Mouse (Mus musculus) neural tube, embryonic 11.5 days (tissue): ENCODE data around the gene Lhfpl2. TPM values are rescaled to one million over a fixed set of nuclear protein-coding genes. Genes with fewer than 3 reads are reported as not detected.

Source experiments
- ATAC-seq: fragments of 200-750 bp; cut with Nextera tagmentation; 2 replicates; pipeline ENCODE4 v1.8.0; 2017; ENCODE audit warnings: moderate number of reproducible peaks, mild to moderate bottlenecking, moderate TSS enrichment, moderate library complexity; ENCODE audit not compliant: insufficient read depth, low FRiP score, low TSS enrichment
- DNase-seq: peaks from one replicate; pipeline ENCODE4 v3.0.0-alpha.2; 2015; ENCODE audit warnings: low spot score
- H3K27ac ChIP-seq: fragments of 300-500 bp; sonication (generic); 2 replicates; pipeline ENCODE4 v1.5.1; 2014; ENCODE audit warnings: low read depth, mild to moderate bottlenecking, low read length
- H3K27me3 ChIP-seq: fragments of 300-500 bp; sonication (generic); 2 replicates; pipeline ENCODE4 v1.6.1; 2014; ENCODE audit warnings: mild to moderate bottlenecking, low read length, mixed read lengths; ENCODE audit not compliant: control insufficient read depth, insufficient read depth
- H3K36me3 ChIP-seq: fragments of 300-500 bp; sonication (generic); 2 replicates; pipeline ENCODE4 v1.6.1; 2014; ENCODE audit warnings: mild to moderate bottlenecking, low read length, moderate library complexity, mixed read lengths; ENCODE audit not compliant: control insufficient read depth, insufficient read depth
- H3K4me1 ChIP-seq: fragments of 300-500 bp; sonication (generic); 2 replicates; pipeline ENCODE4 v1.6.1; 2014; ENCODE audit warnings: low read length, mixed read lengths; ENCODE audit not compliant: control insufficient read depth, insufficient read depth
- H3K4me2 ChIP-seq: fragments of 300-500 bp; sonication (generic); 2 replicates; pipeline ENCODE4 v1.6.1; 2014; ENCODE audit warnings: low read depth, mild to moderate bottlenecking, moderate library complexity
- H3K4me3 ChIP-seq: fragments of 300-500 bp; sonication (generic); 2 replicates; pipeline ENCODE4 v1.5.1; 2014; ENCODE audit warnings: low read depth, low read length
- H3K9ac ChIP-seq: fragments of 300-500 bp; sonication (generic); 2 replicates; pipeline ENCODE4 v1.6.1; 2014; ENCODE audit warnings: mild to moderate bottlenecking, low read length
- H3K9me3 ChIP-seq: fragments of 300-500 bp; sonication (generic); 2 replicates; pipeline ENCODE4 v1.6.1; 2016; ENCODE audit warnings: low read length; ENCODE audit not compliant: control insufficient read depth
- WGBS: fragments of 180-500 bp; shearing (Covaris S2); extraction: QIAGEN DNeasy Blood & Tissue Kit; methylation state at CpG from one replicate; pipeline ENCODE4 v1.1.7; 2014; 5-methylcytosine and 5-hydroxymethylcytosine counted together
- polyA plus RNA-seq: library from polyadenylated mRNA; unstranded; fragments of >200 nt; fragmentation: Nextera tagmentation; extraction: Ambion mirVana; gene quantifications from 2 replicates; pipeline ENCODE4 v1.2.1, GENCODE M21; 2014

Gene Lhfpl2
- polyA plus RNA-seq, 1 experiment from 2014 or later: 25.2 TPM

- no peak for DNase-seq
- Histone ChIP-seq H3K27me3 (no peaks in the 10 kb centered on the region), H3K36me3 (no peaks in the 10 kb centered on the region), H3K9me3 (no peaks in the 10 kb centered on the region), H3K4me1 (peaks cover 6% of the 10 kb centered on the region; the same call in 1 of the 2 replicates), H3K4me2 (no peak overlapping the region), H3K4me3 (no peak overlapping the region), H3K9ac (no peak overlapping the region), H3K27ac (no peak overlapping the region)
- WGBS: 76% methylated on average over 11 of the region's 11 CpGs
- no peak for ATAC-seq
Observed at GRCm38 (mm10) chr13:94178401-94179040, 120.9 kb downstream of the Lhfpl2 start.

- ATAC-seq (no peak), DNase-seq (no peak)
- Histone ChIP-seq H3K4me2 (no peak overlapping the region), H3K27me3 (no peaks in the 10 kb centered on the region), H3K36me3 (no peaks in the 10 kb centered on the region), H3K9ac (no peak overlapping the region), H3K4me1 (no peaks in the 10 kb centered on the region), H3K4me3 (no peak overlapping the region), H3K9me3 (no peaks in the 10 kb centered on the region), H3K27ac (no peak overlapping the region)
- WGBS: 87% methylated on average over 5 of the region's 5 CpGs
Observed at GRCm38 (mm10) chr13:94180477-94181420, 123.2 kb downstream of the Lhfpl2 start.

- DNase-seq (no peak), ATAC-seq (no peak)
- Histone ChIP-seq H3K4me3 (no peak overlapping the region), H3K27ac (no peak overlapping the region), H3K27me3 (no peaks in the 10 kb centered on the region), H3K9me3 (no peaks in the 10 kb centered on the region), H3K9ac (no peak overlapping the region), H3K4me1 (no peaks in the 10 kb centered on the region), H3K36me3 (no peaks in the 10 kb centered on the region), H3K4me2 (no peak overlapping the region)
- WGBS: 87% methylated on average over 5 of the region's 5 CpGs
Observed at GRCm38 (mm10) chr13:94182026-94182425, 124.4 kb downstream of the Lhfpl2 start.

GRCm38 (mm10) chr13:94183372-94184021 lies 125.9 kb downstream of the Lhfpl2 start:
- 0 out of 2 replicates have a peak, but pooled peaks cover 3% of the 10 kb centered on the region for H3K4me1 ChIP-seq
- ATAC-seq (no peak), DNase-seq (no peak)
- H3K9ac ChIP-seq: no peak overlapping the region
- H3K27me3 ChIP-seq: no peaks in the 10 kb centered on the region
- H3K9me3 ChIP-seq: no peaks in the 10 kb centered on the region
- H3K4me3 ChIP-seq: no peak overlapping the region
- no peaks in the 10 kb centered on the region for H3K36me3 ChIP-seq
- H3K27ac ChIP-seq: no peak overlapping the region
- no peak overlapping the region for H3K4me2 ChIP-seq
- WGBS: 87% methylated on average over 8 of the region's 8 CpGs

- no peak for DNase-seq
- Histone ChIP-seq H3K27me3 (no peaks in the 10 kb centered on the region), H3K4me3 (no peak overlapping the region), H3K27ac (no peak overlapping the region), H3K9me3 (no peaks in the 10 kb centered on the region), H3K4me2 (no peak overlapping the region), H3K9ac (no peak overlapping the region), H3K36me3 (no peaks in the 10 kb centered on the region), H3K4me1 (0 out of 2 replicates have a peak, but pooled peaks cover 3% of the 10 kb centered on the region)
- WGBS: 92% methylated on average over 10 of the region's 10 CpGs
- ATAC-seq: no peak
Observed at GRCm38 (mm10) chr13:94184726-94185456, 127.3 kb downstream of the Lhfpl2 start.

GRCm38 (mm10) chr13:94185631-94186030 lies 128.0 kb downstream of the Lhfpl2 start:
- Histone ChIP-seq H3K9me3 (no peaks in the 10 kb centered on the region), H3K27me3 (no peaks in the 10 kb centered on the region), H3K36me3 (no peaks in the 10 kb centered on the region), H3K4me2 (no peak overlapping the region), H3K4me1 (0 out of 2 replicates have a peak, but pooled peaks cover 3% of the 10 kb centered on the region), H3K27ac (no peak overlapping the region), H3K4me3 (no peak overlapping the region), H3K9ac (no peak overlapping the region)
- DNase-seq: no peak
- ATAC-seq: no peak
- 91% methylated on average over 5 of the region's 6 CpGs for WGBS

GRCm38 (mm10) chr13:94188200-94189086 lies 130.8 kb downstream of the Lhfpl2 start:
- Histone ChIP-seq H3K9ac (no peak overlapping the region), H3K27ac (no peak overlapping the region), H3K4me3 (no peak overlapping the region), H3K9me3 (no peaks in the 10 kb centered on the region), H3K4me1 (0 out of 2 replicates have a peak, but pooled peaks cover 3% of the 10 kb centered on the region), H3K4me2 (no peak overlapping the region), H3K36me3 (no peaks in the 10 kb centered on the region), H3K27me3 (no peaks in the 10 kb centered on the region)
- DNase-seq (no peak), ATAC-seq (no peak; the same call in 1 of the 2 replicates)
- 31% methylated on average over 10 of the region's 10 CpGs for WGBS
